Mouse (Mus musculus): Measurements from ENCODE around the gene Pced1b.
A peak's percentile ranks its signal among the peaks of the same experiment; 100 is the strongest.
"Not testable (repeated sequence)": the region's sequence is repeated elsewhere in the genome, so short reads cannot be mapped to it uniquely, and the experiment has no call there.

Gene Pced1b

GRCm38 (mm10) chr15:97374085-97374844, 127.4 kb downstream of the Pced1b start:
- no peak for DNase-seq

DNA sequence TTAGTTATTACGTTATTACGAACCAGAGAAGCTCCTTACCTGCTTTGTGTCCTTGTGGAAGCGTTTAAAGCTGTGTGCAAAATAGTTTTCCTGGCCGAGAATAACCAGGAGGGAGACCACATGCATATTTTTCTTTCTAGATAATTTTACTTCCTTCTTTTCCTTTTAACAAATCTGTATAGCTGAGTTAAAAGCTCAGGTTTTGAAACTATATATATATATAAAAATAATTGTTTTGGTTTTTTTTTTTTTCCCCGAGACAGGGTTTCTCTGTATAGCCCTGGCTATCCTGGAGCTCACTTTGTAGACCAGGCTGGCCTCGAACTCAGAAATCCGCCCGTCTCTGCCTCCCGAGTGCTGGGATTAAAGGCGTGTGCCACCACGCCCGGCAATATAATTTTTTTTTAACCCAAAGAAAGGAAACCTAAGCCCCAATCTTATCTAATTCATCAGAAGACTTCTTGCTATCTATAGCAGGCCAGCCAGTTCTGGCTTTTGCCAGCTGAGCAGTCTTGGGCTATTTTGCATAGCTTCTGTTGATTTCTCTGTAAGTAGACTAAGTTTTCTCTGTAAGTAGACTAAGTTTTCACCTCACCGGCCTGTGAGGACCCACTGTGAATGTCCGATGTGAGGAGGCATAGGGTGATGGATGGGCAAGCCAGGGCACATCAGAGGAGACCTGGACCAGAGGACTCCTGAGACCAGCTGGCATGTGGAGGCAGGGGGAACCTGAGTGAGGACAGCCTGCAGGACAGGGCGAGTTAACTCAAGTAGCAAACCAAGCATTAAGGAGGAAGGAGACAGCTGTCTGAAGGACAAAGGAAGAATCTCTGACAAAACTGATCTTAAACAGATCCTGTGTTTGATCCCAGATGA, 128.2 kb downstream of the Pced1b start:
- no peak for DNase-seq

GRCm38 (mm10) chr15:97376081-97376742, 129.3 kb downstream of the Pced1b start:
- DNase-seq, result no peak

- DNase-seq, result peak; percentile 44
Measured at GRCm38 (mm10) chr15:97376792-97377222, 129.9 kb downstream of the Pced1b start.

GRCm38 (mm10) chr15:97378061-97378460, 131.2 kb downstream of the Pced1b start:
- DNase-seq, result no peak

DNA sequence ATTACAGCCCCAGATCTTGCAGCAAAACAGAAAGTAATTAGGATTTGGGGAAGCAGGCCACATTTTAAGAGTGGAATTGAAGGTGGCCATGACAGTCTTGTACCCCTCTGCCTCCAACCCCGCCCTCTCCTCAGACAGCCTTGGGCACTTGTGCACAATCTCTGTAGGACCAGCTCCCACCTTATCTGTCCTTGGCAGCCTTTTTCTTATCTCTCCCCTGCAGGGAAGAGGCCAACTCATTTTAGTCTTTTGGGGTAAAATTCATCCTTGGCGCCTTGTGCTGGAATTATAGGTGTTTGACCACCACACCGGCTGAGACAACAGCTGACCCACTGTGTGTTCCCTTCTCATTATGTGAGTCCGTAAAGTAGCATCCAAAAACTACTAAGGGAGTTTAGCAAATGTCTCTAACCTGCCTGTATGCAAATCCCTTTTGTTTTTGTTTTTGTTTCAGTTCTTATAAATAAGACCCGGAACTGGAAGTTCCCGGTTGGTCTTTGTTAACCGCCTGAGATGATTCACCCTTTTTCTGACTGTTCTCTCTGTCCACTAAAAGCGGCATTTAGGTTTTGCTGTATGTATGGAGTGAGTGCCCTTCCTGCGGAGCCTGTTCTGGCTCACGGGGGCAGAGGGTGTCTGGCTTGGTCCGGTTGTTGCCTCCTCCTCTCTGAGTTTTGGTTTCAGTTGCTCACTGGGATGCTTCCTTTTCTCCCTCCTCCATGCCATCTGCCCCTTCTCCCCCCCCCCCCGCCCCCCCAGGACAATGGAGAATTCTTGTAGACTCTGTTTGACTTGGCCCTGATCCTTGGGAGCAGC, 132.8 kb downstream of the Pced1b start:
- DNase-seq, result no peak

DNA sequence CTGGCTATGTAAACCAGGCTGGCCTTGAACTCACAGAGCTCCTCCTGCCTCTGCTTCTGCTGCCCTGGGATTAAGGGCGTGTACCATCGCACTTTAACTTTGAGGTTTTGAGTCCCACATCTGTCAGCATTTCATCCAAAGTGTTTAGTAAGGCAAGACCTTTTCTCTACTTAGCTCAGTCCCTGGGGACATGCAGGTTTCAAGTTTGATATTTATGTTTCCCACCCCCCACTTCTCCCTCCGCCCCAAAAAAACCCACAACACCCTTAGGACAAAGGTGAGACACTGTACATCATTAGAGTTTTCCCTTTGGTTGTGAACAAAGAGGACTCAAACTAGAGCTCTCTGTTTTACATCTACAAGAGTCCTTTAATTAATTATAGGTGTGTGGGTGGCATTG, 135.7 kb downstream of the Pced1b start:
- DNase-seq, result no peak

DNA sequence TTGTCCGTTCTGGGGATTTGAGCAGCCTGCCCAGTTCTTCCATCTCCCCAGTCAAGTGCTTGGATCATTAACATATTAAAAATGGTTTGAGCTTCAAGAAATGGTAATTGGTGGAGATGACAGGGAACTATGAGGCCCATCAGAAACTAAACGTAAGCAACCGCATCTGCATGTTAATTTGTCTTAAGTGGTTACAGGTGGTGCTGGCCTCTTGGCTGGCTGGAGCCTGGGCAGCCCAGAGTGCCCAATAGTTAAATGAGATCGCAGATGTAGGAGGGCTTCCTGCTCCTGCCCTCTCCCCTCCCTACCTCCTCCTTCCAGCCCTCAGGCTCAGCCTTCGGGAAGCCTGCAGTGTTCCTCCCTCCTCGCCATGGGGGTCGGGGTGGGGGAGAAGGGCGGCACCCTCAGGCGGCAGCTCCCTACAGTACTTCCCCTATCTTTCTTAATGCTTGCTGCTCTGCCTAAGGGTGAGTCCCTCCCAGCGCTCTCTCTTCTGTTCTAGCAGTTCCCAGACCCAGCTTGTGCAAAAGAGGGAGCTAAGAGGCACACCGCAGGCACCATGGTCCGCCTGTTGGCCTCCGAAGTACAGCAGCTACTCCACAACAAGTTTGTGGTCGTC, 136.7 kb downstream of the Pced1b start:
- DNase-seq, result no peak

GRCm38 (mm10) chr15:97384170-97385018, 137.5 kb downstream of the Pced1b start:
- DNase-seq, result no peak

DNA sequence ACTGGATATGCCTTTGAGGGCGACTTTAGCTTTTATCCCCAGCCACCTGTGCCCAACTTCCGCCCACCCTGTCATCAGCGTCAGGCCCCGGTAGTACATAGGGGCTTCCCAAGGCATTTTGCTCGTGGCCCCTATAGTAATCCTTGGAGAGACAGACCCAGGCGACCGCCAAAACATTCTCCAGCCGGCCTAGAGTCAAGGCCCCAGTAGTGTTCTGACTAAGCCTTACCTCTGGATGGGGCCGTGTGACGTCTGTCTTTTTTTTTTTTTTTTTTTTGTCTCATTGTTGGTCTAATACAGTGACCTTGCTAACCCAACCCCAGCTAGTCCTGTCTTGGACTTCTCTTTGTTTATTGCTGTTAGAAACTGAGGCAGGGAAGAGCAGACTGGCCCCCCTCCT, 138.3 kb downstream of the Pced1b start:
- not testable (repeated sequence) for DNase-seq

- DNase-seq, result no peak
Measured at GRCm38 (mm10) chr15:97387793-97388192, 140.9 kb downstream of the Pced1b start.

- no peak for DNase-seq
Measured at GRCm38 (mm10) chr15:97389577-97389976, 142.7 kb downstream of the Pced1b start.

DNA sequence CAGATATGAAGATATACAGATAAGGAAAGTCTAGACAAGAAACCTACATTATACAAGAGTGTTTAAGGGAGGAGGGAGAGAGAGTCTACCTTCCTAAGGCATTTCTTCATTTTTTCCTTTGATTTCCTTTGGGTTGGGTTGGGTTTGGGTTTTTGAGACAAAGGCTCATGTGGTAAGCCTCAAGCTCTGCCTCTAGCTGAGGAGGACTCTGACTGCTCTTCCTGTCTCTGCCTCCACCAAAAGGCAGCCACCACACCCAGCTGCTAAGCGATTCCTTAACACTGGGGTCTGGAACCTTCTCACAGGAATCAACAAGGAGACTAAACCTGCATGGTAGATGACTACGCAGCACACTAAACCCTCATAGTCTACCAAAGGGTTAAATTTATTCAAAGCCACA, 143.9 kb downstream of the Pced1b start:
- no peak for DNase-seq

DNA sequence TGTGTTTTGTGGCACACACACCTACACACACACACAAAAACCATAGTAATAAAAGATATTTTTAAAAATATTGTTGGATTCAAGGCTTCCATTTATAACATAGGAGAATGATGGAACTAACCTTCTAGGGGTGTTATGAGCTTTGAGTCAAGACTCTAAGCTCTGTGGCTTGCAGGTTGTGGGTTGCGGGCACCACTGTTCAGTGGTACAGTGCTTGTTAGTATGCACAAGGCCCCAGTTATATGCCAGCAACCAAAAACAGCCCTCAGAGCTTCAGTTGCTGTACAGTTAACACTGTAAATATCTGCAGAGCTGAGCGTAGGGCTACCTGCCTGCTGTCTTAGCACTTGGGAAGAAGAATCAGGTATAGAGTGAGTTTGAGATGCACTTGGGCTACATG, 144.5 kb downstream of the Pced1b start:
- no peak for DNase-seq

- DNase-seq, result no peak
Measured at GRCm38 (mm10) chr15:97394561-97394960, 147.7 kb downstream of the Pced1b start.

DNA sequence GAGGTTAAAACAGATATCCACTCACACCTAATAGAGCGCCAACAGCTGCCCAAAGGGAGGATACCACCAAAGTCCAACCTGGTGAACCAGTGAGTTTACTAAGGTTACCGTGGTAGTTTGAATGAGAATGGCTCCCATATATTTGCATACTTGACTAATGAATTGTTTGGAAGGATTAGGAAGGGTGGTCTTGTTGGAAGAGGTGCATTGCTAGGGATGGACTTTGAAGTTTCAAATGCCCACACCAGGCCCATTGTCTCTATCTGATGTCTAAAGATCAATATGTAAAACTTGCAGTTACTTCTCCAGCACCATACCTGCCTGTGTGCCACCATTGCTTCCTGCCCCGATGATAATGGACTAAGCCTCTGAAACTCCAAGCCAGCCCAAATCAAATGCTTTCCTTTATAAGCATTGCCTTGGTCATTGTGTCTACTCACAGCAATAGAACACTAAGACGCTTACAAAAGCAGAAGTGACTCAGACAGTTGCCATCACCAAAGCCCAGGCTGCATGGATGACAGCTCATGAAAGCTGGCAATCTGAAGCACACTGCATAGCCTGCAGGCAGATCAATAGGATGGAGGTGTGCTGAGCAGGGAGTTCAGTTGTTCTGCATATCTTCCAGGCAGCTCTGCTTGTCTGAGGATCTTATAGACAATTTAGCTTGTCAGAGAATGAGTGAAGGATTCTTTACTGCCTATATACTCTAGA, 149.8 kb downstream of the Pced1b start:
- DNase-seq, result no peak

DNA sequence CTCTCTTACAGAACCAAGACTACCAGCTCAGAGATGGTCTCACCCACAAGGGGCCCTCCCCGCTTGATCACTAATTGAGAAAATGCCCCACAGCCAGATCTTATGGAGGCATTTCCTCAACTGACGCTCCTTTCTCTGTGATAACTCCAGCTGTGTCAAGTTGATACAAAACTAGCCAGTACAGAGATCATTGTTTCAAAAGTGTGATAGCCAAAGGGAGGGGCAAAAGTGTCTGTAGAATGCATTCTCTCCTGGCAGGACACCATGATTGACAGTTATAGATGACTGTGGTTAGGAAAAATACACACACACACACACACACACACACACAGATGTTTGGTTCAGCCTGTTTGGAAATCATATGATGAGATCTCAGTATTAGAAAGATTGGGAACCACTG, 150.9 kb downstream of the Pced1b start:
- no peak for DNase-seq

GRCm38 (mm10) chr15:97400866-97401265, 154.0 kb downstream of the Pced1b start:
- no peak for DNase-seq

GRCm38 (mm10) chr15:97404483-97404882, 157.6 kb downstream of the Pced1b start:
- no peak for DNase-seq

GRCm38 (mm10) chr15:97404998-97405397, 158.1 kb downstream of the Pced1b start:
- DNase-seq, result no peak
